Mouse (Mus musculus) limb, embryonic 14.5 days (tissue): Measurements from ENCODE around the gene Atf3. TPM values are rescaled to one million over a fixed set of nuclear protein-coding genes. Genes with fewer than 3 reads are reported as not detected.

Source experiments
- ATAC-seq: fragments of 200-750 bp; cut with Nextera tagmentation; 2 replicates; pipeline ENCODE4 v1.8.0; 2017; ENCODE audit warnings: low read depth, moderate number of reproducible peaks, moderate TSS enrichment; ENCODE audit not compliant: low FRiP score
- DNase-seq: peaks from one replicate; pipeline ENCODE4 v3.0.0-alpha.2; 2015; ENCODE audit warnings: low spot score
- H3K27ac ChIP-seq: fragments of 300-500 bp; sonication (generic); replicated peaks from 2 replicates; pipeline ENCODE4 v1.5.1; 2014; ENCODE audit warnings: low read depth, mild to moderate bottlenecking, low read length, moderate library complexity, mixed read lengths
- H3K27me3 ChIP-seq: fragments of 300-500 bp; sonication (generic); 2 replicates; pipeline ENCODE4 v1.6.1; 2014; ENCODE audit warnings: low read length, mixed read lengths; ENCODE audit not compliant: control insufficient read depth, insufficient read depth
- H3K36me3 ChIP-seq: fragments of 300-500 bp; sonication (generic); 2 replicates; pipeline ENCODE4 v1.6.1; 2014; ENCODE audit warnings: mild to moderate bottlenecking, low read length, moderate library complexity, mixed read lengths; ENCODE audit not compliant: control insufficient read depth, insufficient read depth
- H3K4me1 ChIP-seq: fragments of 300-500 bp; sonication (generic); 2 replicates; pipeline ENCODE4 v1.6.1; 2014; ENCODE audit warnings: antibody characterized with exemption, low read length, mixed read lengths; ENCODE audit not compliant: control insufficient read depth, insufficient read depth
- H3K4me2 ChIP-seq: fragments of 300-500 bp; sonication (generic); replicated peaks from 2 replicates; pipeline ENCODE4 v1.6.1; 2014; ENCODE audit warnings: low read depth, mild to moderate bottlenecking, low read length, moderate library complexity; ENCODE audit not compliant: severe bottlenecking
- H3K4me3 ChIP-seq: fragments of 300-500 bp; sonication (generic); replicated peaks from 2 replicates; pipeline ENCODE4 v1.5.1; 2014; ENCODE audit warnings: low read length
- H3K9ac ChIP-seq: fragments of 300-500 bp; sonication (generic); 2 replicates; pipeline ENCODE4 v1.6.1; 2014; ENCODE audit warnings: mild to moderate bottlenecking, low read depth, low read length, moderate library complexity; ENCODE audit not compliant: severe bottlenecking
- H3K9me3 ChIP-seq: fragments of 300-500 bp; sonication (generic); 2 replicates; pipeline ENCODE4 v1.6.1; 2016; ENCODE audit warnings: low read length; ENCODE audit not compliant: control insufficient read depth
- POLR2A ChIP-seq: fragments of 200-500 bp; IDR thresholded peaks from 2 replicates; pipeline ENCODE4 v1.8.0; 2012; ENCODE audit warnings: inconsistent platforms, mild to moderate bottlenecking, moderate library complexity, borderline replicate concordance; ENCODE audit not compliant: insufficient read depth, insufficient read length; ENCODE audit errors: extremely low read depth
- WGBS: fragments of 180-500 bp; shearing (Covaris S2); extraction: QIAGEN DNeasy Blood & Tissue Kit; methylation state at CpG from one replicate; pipeline ENCODE4 v1.1.7; 2014; 5-methylcytosine and 5-hydroxymethylcytosine counted together
- polyA plus RNA-seq, 2 experiments: library from polyadenylated mRNA; depleted of rRNA in 1 of 2; stranded (reverse) in 1 of 2; unstranded in 1 of 2; fragments of >200 nt; fragmentation: Nextera tagmentation in 1 of 2; extraction: Ambion mirVana in 1 of 2; gene quantifications; 2 replicates each; pipeline versions ENCODE4 v1.2.1 to v1.2.3; 2012 to 2014

The Atf3 gene
- polyA plus RNA-seq, 2 experiments, result 5.0 to 5.9 TPM

DNA sequence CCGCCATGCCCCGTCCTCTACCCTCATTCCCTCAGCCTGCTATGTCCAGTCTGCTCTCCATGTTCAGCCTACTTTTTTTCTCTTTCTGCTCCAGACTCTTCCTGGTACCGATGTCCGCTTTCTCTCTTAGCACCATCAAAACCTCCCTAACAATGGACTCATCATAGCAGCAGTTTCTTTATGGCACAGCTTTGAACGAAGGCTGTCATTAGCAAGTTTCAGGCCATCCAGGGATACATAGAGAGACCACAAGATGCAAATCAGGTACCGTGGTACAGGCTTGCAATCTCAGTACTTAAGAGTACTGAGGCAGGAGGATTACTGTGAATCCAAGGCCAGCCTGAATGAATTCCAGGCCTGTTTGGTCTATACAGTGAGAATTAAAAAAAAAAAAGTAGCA is 25.1 kb downstream of the Atf3 start:
- Histone ChIP-seq H3K27me3 (0 out of 2 replicates have a peak, but pooled peaks cover 5% of the 10 kb centered on the region), H3K4me2 (no peak overlapping the region), H3K4me1 (no peaks in the 10 kb centered on the region), H3K9ac (no peak overlapping the region), H3K4me3 (no peak overlapping the region), H3K27ac (no peak overlapping the region), H3K36me3 (no peaks in the 10 kb centered on the region), H3K9me3 (no peaks in the 10 kb centered on the region)
- no peak for TF ChIP-seq POLR2A
- WGBS, result 83% methylated on average over 6 of the region's 6 CpGs
- ATAC-seq (no peak), DNase-seq (no peak)

DNA sequence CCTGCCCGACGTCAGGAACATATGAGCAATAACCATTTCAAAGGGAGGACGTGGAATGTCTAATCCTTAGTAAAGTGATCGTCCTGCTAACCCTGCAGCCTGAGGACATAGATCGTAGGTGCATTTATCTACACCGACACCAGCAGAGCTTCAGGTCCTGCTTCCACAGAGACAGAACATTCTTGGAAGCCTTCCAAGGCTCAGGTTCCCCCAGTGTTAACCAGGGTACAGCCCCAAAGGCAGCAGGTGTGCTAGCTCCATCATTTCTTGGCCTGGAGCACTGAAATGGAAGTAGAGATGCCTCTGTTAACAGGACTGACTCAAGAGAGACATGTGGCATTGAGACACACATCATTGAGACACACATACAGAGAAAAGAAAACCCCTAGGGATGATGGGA is 25.6 kb downstream of the Atf3 start:
- no peak for TF ChIP-seq POLR2A
- H3K4me2 ChIP-seq, result no peak overlapping the region
- ATAC-seq (no peak), DNase-seq (peak; percentile 38)
- H3K9ac ChIP-seq, result no peak overlapping the region
- H3K4me1 ChIP-seq, result no peaks in the 10 kb centered on the region
- 50% methylated on average over 6 of the region's 6 CpGs for WGBS
- no peaks in the 10 kb centered on the region for H3K36me3 ChIP-seq
- no peak overlapping the region for H3K4me3 ChIP-seq
- peaks cover 8% of the 10 kb centered on the region for H3K27me3 ChIP-seq
- no peaks in the 10 kb centered on the region for H3K9me3 ChIP-seq
- H3K27ac ChIP-seq, result no peak overlapping the region

DNA sequence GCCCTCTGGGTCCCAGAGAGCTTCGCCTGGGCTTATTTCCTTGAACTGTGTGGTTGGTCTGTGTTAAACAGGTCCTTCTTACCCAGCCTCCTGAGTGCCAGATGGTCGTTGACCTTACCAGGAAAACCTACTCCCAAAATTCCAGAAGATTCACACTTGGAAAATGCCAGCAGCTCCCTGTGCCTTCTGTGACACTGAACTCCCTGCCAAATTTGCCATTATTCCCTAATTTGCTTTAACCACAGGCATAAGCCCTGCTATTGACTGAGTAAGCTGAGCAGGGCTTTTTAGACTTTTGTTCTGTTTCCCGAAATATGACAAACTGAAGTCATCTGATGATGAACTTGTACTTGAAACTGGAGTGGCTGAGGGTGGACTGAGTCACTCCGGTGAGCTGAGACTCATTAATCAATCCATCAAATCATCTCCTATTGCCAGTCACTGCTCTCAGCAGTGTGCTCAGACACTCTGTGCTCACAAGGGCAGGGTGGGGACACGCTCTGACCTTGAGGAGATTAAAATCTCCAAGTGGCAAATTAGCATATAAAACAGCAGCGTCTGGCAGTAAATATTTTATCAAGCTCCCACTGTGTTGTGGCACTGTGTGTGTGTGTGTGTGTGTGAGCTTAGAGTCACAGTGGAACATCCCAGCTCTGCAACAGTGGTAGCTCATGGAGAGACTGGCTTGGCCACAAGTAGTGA is 28.0 kb downstream of the Atf3 start:
- H3K9me3 ChIP-seq, result no peaks in the 10 kb centered on the region
- H3K36me3 ChIP-seq, result no peaks in the 10 kb centered on the region
- peaks cover 31% of the 10 kb centered on the region for H3K27me3 ChIP-seq
- no peak for ATAC-seq
- H3K4me2 ChIP-seq, result no peak overlapping the region
- TF ChIP-seq POLR2A, result no peak
- DNase-seq, result no peak
- H3K9ac ChIP-seq, result no peak overlapping the region
- no peak overlapping the region for H3K4me3 ChIP-seq
- H3K4me1 ChIP-seq, result peaks cover 13% of the 10 kb centered on the region
- 38% methylated on average over 6 of the region's 6 CpGs for WGBS
- no peak overlapping the region for H3K27ac ChIP-seq

DNA sequence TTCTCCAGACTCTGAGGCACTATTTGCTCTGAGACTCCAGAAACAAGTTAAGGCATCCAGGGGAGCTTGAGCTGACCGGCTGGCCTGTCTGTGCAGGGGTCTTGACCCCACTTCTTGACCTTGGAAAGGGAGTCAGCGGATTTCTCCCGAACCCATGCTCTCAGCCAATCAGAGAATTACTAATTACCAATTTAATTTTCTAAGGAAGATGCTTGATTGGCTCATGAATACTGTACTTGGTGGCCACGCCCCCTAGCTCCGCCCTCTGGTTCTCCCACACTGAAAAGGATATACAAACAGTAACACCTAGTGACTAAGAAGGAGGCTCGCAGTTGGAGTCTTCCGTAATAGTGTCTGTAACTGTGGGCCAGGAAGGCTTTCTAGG is 31.5 kb downstream of the Atf3 start:
- WGBS, result 6% methylated on average over 7 of the region's 7 CpGs
- peaks cover 19% of the 10 kb centered on the region for H3K4me1 ChIP-seq
- DNase-seq (peak; percentile 26), ATAC-seq (no peak)
- H3K27me3 ChIP-seq, result peaks cover 46% of the 10 kb centered on the region
- H3K9ac ChIP-seq, result no peak overlapping the region
- TF ChIP-seq POLR2A, result no peak
- no peaks in the 10 kb centered on the region for H3K36me3 ChIP-seq
- no peak overlapping the region for H3K4me3 ChIP-seq
- peak overlapping the region; percentile 100; the same call in 1 of the 2 replicates for H3K4me2 ChIP-seq
- H3K27ac ChIP-seq, result no peak overlapping the region
- no peaks in the 10 kb centered on the region for H3K9me3 ChIP-seq

DNA sequence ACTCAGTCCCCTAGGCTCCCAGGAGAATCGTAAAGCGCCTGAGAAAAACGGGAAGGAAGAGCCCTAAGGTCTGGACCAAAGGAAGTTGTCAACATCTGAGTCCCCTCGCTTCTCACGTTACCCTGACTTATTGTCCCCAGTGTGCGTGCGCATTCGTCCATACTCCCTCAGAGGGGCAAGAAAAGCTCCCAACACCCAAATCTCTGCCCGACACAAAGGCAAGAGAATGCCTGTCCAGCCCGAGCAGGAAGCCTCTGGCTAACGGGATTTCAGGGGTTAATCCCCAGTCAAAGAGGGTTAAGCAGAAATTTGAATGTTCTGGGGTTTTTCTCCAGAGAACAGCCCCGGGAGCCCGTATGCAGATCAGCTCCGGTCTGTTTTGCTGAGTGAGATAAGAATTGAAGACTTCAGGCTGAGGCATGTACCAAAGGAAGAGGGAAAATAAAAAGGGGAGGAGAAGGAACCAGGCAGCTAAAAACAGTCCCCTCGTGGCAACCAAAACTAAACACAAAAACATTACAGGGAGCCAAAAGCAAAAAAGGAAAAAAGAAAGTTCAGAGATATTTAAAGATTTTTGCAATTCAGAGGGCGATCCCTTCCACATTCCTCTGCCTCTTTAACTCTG is 32.0 kb downstream of the Atf3 start:
- ATAC-seq (no peak), DNase-seq (no peak)
- under 1% methylated on average over 16 of the region's 16 CpGs for WGBS
- no peaks in the 10 kb centered on the region for H3K36me3 ChIP-seq
- H3K4me2 ChIP-seq, result peak overlapping the region; percentile 100
- H3K9ac ChIP-seq, result 0 out of 2 replicates have a peak overlapping the region, but pooled peaks have one; percentile 1
- peak overlapping the region; percentile 59 for H3K4me3 ChIP-seq
- TF ChIP-seq POLR2A, result no peak
- H3K9me3 ChIP-seq, result no peaks in the 10 kb centered on the region
- H3K4me1 ChIP-seq, result peaks cover 19% of the 10 kb centered on the region
- H3K27ac ChIP-seq, result no peak overlapping the region
- H3K27me3 ChIP-seq, result peaks cover 46% of the 10 kb centered on the region
